Mouse (Mus musculus): ENCODE measurements around the gene Prss45.

Gene Prss45

GRCm38 (mm10) chr9:110858523-110858922 is 24.1 kb downstream of the Prss45 start:
- DNase-seq, result no peak

GRCm38 (mm10) chr9:110858967-110859596 is 24.7 kb downstream of the Prss45 start:
- DNase-seq, result no peak

- DNase-seq, result peak; percentile 67
Observed at GRCm38 (mm10) chr9:110871030-110871429, 36.6 kb downstream of the Prss45 start.

GRCm38 (mm10) chr9:110873681-110874659 is 39.6 kb downstream of the Prss45 start:
- peak; percentile 64 for DNase-seq

- no peak for DNase-seq
Observed at GRCm38 (mm10) chr9:110874660-110875191, 40.3 kb downstream of the Prss45 start.

- DNase-seq, result no peak
Observed at GRCm38 (mm10) chr9:110875288-110875695, 40.9 kb downstream of the Prss45 start.

GRCm38 (mm10) chr9:110877353-110877752 is 43.0 kb downstream of the Prss45 start:
- no peak for DNase-seq

- no peak for DNase-seq
Observed at GRCm38 (mm10) chr9:110877888-110878287, 43.5 kb downstream of the Prss45 start.

- peak; percentile 22 for DNase-seq
Observed at GRCm38 (mm10) chr9:110879191-110879920, 45.0 kb downstream of the Prss45 start, which contains the start of gene Als2cl. TSS of gene Als2cl (plus strand) at chr9:110879870.

- peak; percentile 79 for DNase-seq
Observed at GRCm38 (mm10) chr9:110879998-110880561, 45.7 kb downstream of the Prss45 start, which contains the start of gene Tmie. TSS of gene Tmie (minus strand) at chr9:110880113.

- no peak for DNase-seq
Observed at GRCm38 (mm10) chr9:110880772-110881171, 46.4 kb downstream of the Prss45 start.

- no peak for DNase-seq
Observed at GRCm38 (mm10) chr9:110881953-110882352, 47.6 kb downstream of the Prss45 start.

- peak; percentile 78 for DNase-seq
Observed at GRCm38 (mm10) chr9:110887388-110888303, 53.3 kb downstream of the Prss45 start.

GRCm38 (mm10) chr9:110888935-110889334 is 54.5 kb downstream of the Prss45 start:
- no peak for DNase-seq

- peak; percentile 53 for DNase-seq
Observed at GRCm38 (mm10) chr9:110890026-110890783, 55.8 kb downstream of the Prss45 start.

Measured in thymus, postnatal 4 days (tissue).